Mouse (Mus musculus) brown adipose tissue, adult 24 weeks (tissue): ENCODE data around the gene Psme3. TPM values are rescaled to one million over a fixed set of nuclear protein-coding genes. Genes with fewer than 3 reads are reported as not detected.
A peak's percentile ranks its signal among the peaks of the same experiment; 100 is the strongest.
"Not testable (repeated sequence)": the region's sequence is repeated elsewhere in the genome, so short reads cannot be mapped to it uniquely, and the experiment has no call there.

Experiments
- H3K27ac ChIP-seq: fragments of 200-500 bp; replicated peaks from 2 replicates; pipeline ENCODE4 v1.5.1; 2012; ENCODE audit warnings: low read depth, mild to moderate bottlenecking, low read length
- H3K4me1 ChIP-seq: fragments of 200-500 bp; 2 replicates; pipeline ENCODE4 v1.6.1; 2012; ENCODE audit warnings: low read length, mixed read lengths; ENCODE audit not compliant: control insufficient read depth, insufficient read depth, insufficient read length
- H3K4me3 ChIP-seq: fragments of 200-500 bp; 2 replicates; pipeline ENCODE4 v1.5.1; 2012; ENCODE audit warnings: low read depth, mild to moderate bottlenecking, low read length, moderate library complexity; ENCODE audit not compliant: insufficient read depth
- polyA plus RNA-seq: library from polyadenylated mRNA; stranded (reverse); fragments of >200 nt; gene quantifications from 2 replicates; pipeline ENCODE4 v1.2.4, GENCODE M21; 2012; ENCODE audit not compliant: missing spikeins, insufficient read depth, insufficient read length

The Psme3 gene
- polyA plus RNA-seq, 1 experiment, result 79.6 TPM

DNA sequence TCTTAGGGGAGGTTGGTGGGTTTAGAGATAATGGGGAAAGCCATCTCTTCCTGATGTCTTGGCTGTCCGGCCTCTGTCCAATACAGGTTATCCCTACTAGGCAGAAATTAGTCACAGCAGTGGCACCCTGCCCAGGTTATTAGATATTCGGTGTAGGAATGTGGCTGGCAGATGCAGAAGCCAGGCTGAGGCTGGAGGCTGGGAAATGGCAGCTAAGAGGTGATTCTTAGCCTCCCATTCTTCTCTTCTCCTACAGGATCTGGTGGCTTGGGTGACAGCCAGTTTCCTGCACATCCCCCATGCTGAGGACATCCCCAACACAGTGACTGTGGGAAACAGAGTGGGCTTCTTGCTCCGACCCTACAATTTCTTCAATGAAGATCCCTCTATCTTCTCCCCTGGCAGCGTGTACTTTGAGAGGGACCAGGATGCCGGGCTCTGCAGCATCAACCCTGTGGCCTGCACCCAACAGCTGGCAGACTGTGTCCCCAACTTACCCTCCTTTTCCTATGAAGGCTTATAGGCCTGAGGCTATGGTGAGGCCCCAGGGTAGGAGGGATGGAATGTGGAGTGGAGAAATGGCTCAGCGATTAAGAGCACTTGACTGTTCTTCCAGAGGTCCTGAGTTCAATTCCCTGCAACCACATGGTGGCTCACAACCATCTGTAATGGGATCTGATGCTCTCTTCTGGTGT, 13.1 kb downstream of the Psme3 start:
- H3K4me3 ChIP-seq, result no peak overlapping the region
- H3K27ac ChIP-seq, result no peak overlapping the region; the same call in 1 of the 2 replicates
- H3K4me1 ChIP-seq, result peaks cover 3% of the 10 kb centered on the region

DNA sequence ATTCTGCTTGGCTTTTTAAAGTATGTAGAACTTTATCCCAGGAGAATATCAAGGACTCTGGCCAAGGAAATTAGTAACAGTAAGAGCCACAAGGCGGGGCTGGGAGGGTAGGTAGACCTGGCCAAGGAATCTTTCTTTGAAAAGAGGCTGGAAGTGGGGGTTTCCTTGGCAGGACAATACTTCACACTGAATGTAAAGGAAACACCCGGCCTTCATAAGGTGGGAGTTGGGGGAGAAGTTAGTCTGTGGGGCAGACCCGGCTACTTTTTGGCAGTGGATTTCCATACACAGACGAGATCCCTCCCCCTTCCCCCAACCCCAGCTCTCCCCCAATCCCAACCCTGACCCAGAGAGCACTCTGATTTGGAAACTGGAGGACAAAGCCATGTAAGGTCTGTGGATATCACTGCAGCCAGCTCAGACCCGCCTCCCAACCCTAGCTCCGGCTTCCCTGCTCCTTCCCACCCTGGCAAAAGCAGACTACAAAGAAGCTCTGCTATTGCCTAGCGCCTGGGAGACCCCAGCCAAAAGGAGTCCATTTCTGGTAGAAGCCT, 14.4 kb downstream of the Psme3 start, which contains the start of gene Aoc3:
Gene Aoc3 (plus strand): TSS at position 235 of the 554 bp plus-strand sequence.
- H3K4me1 ChIP-seq, result peaks cover 3% of the 10 kb centered on the region
- peak within 1 kb of the TSS; percentile 83 for H3K4me3 ChIP-seq
- H3K27ac ChIP-seq, result peak within 1 kb of the TSS; percentile 96

DNA sequence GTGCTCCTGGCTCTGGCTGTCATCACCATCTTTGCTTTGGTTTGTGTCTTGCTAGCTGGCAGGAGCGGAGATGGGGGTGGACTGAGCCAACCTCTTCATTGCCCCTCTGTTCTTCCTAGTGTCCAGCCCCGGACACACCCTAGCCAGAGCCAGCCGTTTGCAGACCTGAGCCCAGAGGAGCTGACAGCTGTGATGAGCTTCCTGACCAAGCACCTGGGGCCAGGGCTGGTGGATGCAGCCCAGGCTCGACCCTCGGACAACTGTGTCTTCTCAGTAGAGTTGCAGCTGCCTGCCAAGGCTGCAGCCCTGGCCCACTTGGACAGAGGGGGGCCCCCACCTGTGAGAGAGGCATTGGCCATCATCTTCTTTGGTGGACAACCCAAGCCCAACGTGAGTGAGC, 14.9 kb downstream of the Psme3 start:
- Histone ChIP-seq H3K4me3 (peak overlapping the region; percentile 83), H3K27ac (peak overlapping the region; percentile 96)
- not testable (repeated sequence) for H3K4me1 ChIP-seq

GRCm38 (mm10) chr11:101332537-101332936, 16.5 kb downstream of the Psme3 start:
- H3K27ac ChIP-seq, result peak overlapping the region; percentile 96
- H3K4me1 ChIP-seq, result peaks cover 5% of the 10 kb centered on the region
- H3K4me3 ChIP-seq, result peak overlapping the region; percentile 83

- H3K27ac ChIP-seq, result peak overlapping the region; percentile 78
- H3K4me3 ChIP-seq, result peak overlapping the region; percentile 57
- peaks cover 4% of the 10 kb centered on the region for H3K4me1 ChIP-seq
Observed at GRCm38 (mm10) chr11:101334023-101334422, 18.0 kb downstream of the Psme3 start.

DNA sequence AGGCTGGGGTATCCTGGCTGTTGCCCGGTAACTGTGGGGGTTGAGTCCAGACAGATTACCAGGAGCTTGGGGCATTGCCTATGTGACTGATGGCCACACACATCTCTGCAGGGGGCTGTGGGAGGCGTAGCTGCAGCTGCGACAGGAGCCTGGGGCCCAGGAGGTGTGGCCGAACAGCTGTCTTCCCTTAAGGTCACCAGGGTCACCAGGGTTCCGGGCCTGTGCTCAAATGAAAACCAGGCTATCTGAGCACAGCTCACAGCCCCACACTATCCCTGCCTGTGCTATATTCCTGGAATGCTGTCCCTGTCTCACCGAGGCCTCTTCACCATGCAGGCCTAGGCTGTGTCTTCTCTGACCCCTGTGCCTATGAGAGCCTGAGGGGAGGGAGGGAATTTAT, 18.5 kb downstream of the Psme3 start:
- Histone ChIP-seq H3K27ac (peak overlapping the region; percentile 78), H3K4me3 (peak overlapping the region; percentile 57), H3K4me1 (0 out of 2 replicates have a peak, but pooled peaks cover 2% of the 10 kb centered on the region)

DNA sequence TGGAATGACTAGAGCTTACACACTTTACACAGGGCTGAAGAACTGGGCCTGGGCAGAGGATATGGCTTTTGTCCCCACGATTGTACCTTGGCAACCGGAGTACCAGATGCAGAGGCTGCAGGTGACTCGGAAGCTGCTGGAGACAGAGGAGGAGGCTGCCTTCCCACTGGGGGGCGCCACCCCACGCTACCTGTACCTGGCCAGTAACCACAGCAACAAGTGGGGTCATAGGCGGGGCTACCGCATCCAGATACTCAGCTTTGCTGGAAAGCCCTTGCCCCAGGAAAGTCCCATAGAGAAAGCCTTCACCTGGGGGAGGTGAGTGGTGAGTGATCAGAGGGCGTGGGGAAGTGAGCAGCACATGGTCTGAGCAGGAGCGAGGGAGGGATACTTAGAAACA, 19.7 kb downstream of the Psme3 start:
- Histone ChIP-seq H3K27ac (no peak overlapping the region), H3K4me1 (0 out of 2 replicates have a peak, but pooled peaks cover 2% of the 10 kb centered on the region), H3K4me3 (0 out of 2 replicates have a peak overlapping the region, but pooled peaks have one; percentile 9)

DNA sequence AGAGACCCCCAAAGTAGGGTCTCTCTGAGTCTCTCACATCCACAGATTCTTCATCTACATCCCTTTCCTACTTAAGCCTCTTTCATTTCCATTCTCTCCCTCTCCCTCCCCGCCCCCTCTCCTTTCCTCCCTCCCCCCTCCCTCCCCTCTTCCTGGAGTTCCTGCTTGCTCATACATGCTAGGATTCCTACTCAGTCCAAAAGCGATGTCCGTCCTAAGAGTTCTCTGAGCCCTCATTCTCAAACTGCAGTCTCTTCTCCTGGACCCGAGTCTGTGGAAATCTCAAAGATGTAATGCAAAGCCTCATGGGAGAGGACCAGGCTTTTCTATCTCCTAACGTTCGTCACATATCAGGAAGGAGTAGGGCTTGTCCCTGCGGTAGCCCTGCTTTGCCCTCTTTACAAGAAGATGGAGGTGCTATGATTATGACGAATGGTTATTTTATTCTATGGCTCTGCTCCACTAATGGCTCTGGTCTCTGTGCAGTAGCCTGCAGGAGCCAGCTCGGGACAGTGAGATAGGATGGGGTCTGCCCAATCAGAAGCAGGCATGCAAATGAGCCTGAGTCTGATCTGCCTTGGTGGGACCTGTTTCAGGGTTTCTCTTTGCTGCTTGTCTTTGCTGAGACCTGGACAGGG, 22.2 kb downstream of the Psme3 start:
- H3K4me1 ChIP-seq, result 0 out of 2 replicates have a peak, but pooled peaks cover 2% of the 10 kb centered on the region
- no peak overlapping the region for H3K4me3 ChIP-seq
- no peak overlapping the region for H3K27ac ChIP-seq

- H3K27ac ChIP-seq, result no peak overlapping the region
- H3K4me3 ChIP-seq, result no peak overlapping the region
- H3K4me1 ChIP-seq, result no peaks in the 10 kb centered on the region; the same call in 1 of the 2 replicates
Observed at GRCm38 (mm10) chr11:101347083-101347775, 31.2 kb downstream of the Psme3 start.

DNA sequence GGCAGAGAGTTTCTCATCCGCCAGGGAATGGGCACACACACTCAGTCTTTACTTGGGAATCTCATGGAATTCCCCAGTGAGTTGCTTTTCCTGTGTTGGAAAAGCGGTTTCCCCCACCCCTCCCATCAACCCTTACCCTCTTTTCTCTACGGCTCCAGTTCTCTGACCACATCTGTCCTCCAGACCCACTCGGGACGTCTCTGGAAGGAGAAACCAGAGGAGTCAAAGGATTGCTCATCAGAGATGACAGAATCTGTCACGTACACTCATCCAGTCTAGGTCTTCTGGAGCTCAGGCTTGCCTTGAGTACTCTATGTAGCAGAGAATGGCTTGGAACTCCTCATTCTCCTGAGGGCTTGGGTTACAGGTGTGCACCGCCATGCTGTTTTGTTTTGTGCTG, 32.8 kb downstream of the Psme3 start:
- 0 out of 2 replicates have a peak overlapping the region, but pooled peaks have one; percentile 27 for H3K27ac ChIP-seq
- no peaks in the 10 kb centered on the region; the same call in 1 of the 2 replicates for H3K4me1 ChIP-seq
- H3K4me3 ChIP-seq, result no peak overlapping the region

DNA sequence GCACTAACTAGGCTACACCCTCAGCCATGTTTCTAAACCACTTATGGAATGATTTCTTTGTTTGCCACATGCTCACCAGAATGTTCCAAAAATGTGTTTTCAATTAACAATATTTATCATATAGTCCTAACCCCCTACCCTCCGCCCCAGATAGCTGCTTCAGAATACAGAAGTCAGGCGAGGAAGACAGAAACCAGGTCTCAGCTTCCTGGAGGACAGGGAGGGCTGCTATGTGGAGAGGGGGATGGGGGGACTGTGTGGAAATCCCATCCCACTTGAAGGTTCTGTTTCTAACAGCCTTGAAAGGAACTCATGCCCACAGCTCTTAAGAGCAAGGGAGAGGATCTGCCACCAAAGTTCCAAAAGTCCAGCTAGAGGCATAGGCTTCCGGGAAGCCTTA, 33.2 kb downstream of the Psme3 start:
- Histone ChIP-seq H3K27ac (0 out of 2 replicates have a peak overlapping the region, but pooled peaks have one; percentile 27), H3K4me3 (no peak overlapping the region), H3K4me1 (no peaks in the 10 kb centered on the region; the same call in 1 of the 2 replicates)

- Histone ChIP-seq H3K4me3 (no peak overlapping the region), H3K27ac (no peak overlapping the region), H3K4me1 (no peaks in the 10 kb centered on the region; the same call in 1 of the 2 replicates)
Observed at GRCm38 (mm10) chr11:101351100-101351720, 35.2 kb downstream of the Psme3 start.

DNA sequence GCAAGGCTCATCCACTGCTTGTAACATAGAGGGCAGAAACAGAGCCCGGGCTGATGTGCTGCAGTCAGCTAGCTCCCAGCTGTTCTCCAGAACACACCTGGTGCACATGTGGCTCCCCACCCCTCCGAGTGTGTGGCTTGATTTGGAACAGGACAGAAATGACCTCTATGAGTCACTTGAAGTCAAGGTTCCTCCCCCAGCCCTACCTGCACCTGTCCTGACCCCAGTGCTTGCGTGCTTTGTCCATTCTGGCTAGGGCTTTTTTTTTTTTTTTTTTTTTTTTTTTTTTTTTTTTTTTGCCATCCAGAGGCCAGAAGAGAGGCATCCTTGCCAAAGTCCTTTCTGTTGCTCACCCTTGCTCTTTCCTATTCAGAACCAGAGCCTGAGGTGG, 35.7 kb downstream of the Psme3 start:
- Histone ChIP-seq H3K4me1 (no peaks in the 10 kb centered on the region; the same call in 1 of the 2 replicates), H3K27ac (no peak overlapping the region), H3K4me3 (no peak overlapping the region)

DNA sequence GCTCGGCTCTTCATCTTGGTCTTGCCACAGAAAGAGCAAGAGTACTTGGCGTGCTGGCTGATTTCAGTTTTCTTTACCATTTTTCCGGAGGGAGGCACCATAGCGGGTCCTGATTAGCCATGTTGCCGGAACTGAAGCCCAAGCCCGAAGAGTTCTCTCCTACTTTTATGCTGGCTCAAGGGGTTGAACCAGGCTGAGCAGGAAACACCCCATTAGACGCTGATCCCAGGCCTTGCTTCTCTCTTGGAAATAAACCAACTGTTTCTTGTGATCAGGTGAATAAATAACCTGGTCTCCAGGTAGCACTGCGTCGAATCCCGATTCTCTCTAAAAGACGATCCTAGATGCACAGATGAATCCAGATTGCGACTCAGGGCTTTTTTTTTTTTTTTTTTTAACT, 37.4 kb downstream of the Psme3 start:
- no peak overlapping the region for H3K27ac ChIP-seq
- no peak overlapping the region for H3K4me3 ChIP-seq
- H3K4me1 ChIP-seq, result no peaks in the 10 kb centered on the region; the same call in 1 of the 2 replicates
